Mouse (Mus musculus) right cerebral cortex, postnatal 25 days (tissue): Measurements from ENCODE around the gene Gm20388.

Source experiments
- DNase-seq: peaks from one replicate; pipeline ENCODE4 v3.0.0; 2022

Gene Gm20388

DNA sequence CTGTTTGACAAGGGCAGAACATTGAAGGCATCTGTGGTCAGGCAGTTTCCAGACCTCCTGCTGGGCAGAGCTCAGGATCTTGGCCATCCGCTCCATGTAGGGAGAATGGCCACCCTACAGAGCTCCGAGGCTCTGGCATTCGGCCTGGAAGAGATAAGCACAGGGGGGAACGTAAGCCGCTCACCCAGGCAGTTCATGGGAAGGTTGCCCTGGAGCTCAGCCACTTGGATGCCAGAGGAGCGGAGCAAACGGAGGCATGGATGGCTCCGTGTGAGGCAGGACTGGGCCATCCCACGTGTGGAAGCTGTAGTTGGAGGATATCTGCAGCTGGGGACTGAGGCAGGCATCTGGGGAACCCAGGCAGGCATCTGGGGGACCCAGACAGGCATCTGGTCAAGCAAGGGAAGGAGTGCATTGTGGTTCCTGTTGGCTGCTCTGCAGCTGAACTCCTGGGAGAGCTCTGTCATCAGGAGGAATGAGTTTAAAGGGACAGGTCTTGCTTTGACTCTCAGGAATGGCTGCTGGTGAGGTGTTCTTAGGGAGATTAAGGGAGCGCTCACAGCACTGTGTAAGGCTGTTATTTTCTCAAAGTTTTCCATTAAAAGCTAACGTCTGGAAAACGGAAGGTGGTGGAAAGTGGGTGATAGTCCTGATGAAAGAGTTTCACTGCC is 4406.0 kb downstream of the Gm20388 start:
- no peak for DNase-seq

DNA sequence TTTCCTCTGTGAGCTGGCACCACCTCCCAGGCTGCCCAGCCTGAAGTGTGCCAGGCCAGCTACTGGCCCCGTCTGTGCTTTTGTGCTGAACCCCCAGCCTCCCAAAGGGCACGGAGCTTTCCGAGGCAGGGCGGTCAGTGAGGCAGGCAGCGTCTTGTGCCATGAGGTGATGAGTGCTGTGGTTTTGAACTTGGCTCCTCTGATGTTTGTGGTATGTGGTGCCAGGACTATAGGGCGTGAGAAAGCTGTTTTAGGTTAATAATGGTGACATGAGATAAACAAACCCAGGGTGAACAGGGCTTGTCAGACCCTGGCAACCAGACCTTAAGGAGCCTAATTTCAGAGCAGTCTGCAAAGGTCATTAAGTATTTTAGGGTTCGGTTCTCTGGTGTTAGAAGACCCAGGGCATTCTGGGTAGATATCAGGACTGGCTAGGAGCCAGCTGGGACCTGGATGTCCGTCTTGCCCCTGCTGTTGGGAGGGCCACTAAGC is 4406.6 kb downstream of the Gm20388 start:
- DNase-seq = no peak

DNA sequence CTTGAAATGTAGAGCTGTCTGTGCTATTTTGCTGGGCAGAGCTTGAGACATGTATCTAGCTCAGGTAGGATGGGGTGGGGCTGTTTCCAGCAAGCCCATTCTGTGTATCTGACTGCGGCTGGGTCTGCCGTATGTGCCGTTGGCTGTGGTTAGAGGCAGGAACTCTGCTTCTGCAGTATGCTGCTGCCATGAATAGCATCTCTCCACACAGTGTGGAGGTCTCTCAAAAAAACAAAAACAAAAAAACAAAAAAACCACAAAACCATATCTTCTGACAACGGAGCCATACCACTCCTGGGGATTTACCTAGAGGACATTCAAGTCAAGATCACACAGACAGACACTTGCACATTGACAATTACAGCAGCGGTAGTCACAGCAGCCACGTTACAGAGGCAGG is 4407.2 kb downstream of the Gm20388 start:
- DNase-seq = no peak

DNA sequence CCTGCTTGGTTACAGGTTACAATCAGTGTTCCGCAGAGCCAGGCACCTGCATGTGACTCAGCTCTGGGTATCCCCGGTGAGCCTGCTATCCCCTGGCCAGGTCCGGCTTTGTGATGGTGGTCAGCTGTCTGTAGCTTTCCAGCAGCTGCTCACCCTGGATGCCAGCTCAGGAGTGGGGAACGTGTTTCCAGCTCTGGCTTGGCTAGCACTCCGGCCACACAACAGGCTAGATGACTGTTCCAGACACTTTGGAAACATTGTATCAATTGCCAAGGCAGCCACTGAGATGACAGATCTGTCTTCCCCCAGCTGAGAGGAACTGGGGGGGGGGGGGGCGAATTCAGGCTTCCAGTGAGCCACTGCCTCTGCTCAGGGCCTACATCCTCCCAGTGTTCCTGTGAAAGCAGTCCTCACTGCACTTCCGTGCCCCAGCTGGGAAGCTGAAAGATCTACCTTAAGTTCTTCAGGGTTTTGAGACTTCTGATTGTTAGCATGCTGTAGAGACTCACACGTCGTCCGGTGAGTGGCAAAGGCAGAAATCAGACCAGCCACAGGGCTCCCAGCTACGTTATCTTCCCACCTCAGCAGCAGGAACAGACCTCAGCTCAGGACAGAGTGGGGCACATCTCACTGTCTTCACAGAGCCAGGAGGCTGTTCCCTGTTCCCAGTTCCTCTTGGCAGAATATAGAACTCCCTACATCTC is 4408.1 kb downstream of the Gm20388 start:
- no peak for DNase-seq

DNA sequence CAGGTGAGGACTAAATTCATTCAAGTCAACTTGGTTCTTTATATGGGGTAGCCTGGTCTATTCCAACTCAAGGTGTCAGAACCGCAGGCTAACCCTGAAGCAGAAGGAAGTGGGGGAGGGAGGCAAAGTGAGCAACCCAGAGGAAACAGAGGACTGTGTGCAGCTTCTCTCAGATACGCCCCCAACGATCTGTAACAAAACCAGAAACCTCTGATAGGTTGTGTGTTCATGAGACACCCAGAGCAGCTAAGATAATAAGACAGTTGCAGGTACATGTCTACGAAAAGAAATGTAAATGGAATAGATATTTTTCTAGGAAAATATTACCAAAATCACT is 4408.6 kb downstream of the Gm20388 start:
- no peak for DNase-seq

DNA sequence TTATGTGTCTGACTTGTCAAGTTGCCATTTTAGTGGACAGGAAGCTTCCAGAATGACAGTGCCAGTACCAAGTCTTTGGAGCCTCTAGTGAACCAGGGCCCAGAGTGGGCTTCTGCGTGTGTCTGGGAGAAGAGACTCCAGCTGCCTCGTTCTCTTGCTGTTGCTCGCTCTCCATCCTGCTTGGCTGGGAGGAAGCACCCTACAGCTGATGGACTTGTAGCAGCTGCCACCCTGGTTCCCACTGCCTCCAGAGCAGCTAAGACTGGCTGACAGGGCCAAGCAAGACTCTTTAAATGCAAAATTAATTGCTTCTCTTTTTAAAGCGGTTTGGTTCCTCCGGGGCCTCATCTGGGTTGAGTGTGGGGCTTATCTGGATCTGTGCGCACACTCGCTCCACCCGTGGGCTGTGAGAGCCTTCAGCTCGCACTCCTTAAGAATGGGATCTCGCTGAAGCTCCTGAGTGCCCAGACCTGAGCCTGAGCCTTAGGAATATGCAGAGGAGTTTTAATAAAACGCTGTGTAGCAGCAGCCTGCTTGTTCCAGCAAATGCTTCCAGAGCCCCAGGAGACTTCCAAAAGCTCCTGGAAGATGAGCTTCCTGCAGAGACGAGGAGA is 4410.7 kb downstream of the Gm20388 start:
- no peak for DNase-seq

DNA sequence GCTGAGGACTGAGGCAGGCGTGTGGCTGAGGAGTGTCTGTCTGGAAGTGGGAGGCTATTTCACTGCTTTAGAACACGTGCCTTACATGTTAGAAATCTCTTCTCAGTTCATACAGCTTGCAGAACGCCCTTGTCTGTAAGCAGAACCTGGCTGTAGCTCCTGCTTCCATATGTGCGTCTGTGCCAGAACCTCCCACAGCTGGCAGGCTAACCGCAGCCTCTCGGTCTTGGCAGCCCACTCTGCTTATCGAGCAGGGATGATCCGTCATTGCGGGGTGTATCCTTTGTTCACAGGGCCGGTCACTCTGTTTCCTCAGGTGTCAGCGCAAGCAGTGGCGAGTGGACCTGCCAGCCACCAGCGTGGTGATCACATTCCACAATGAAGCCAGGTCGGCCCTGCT is 4412.7 kb downstream of the Gm20388 start:
- DNase-seq = peak; percentile 38

DNA sequence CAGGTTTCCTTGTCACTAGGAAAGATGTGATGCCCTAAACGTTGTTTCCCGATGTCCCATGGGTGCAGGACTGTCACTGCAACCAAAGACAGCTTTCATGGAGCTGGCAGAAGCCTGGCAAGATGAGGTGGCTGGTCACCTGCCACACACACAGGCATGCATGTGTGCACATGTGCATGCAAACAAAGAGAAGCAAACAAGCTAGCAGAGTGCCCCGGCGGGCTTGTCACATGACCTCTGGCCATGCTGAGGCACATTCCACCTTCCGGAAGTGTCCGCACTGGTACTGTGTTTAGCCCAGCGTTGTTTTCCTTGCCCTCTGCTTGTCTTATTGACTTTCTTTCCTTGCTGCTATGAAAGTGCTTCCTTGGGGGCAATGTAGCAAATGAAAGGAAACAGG is 4417.6 kb downstream of the Gm20388 start:
- DNase-seq = no peak

DNA sequence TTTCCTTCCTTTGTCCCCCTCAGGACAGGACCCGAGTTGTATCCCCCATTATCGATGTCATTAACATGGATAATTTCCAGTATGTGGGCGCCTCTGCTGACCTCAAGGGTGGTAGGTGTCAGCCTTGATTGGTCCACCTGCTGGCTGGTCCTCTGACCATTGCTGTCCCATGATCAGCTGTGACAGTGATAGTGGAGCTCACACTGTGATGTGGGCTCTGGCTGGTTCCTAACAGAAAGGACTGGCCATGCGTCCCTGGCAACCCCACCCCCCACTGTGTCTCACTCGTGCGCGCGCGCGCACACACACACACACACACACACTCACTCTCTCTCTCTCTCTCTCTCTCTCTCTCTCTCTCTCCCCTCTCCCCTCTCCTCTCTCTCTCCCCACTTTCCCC is 4419.0 kb downstream of the Gm20388 start:
- DNase-seq = no peak

DNA sequence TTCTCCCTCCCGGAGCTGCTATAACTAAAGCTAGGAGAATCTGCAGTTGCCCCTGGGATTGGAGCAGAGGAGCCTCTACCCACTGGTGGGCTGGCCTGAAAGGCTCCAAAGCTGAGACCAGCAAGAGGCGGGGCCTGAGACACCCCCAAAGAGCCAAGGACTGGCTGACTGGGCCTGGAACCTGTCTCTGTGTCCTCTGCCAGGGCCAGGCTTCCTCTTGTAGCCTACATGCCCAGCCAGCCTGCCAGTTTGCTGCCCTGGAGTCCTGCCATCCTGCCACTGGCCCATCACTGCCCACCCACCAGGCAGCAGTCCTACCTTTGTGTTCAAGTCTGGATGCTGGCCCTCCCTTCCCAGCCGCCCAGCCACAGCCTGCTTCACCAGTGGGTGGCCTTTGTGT is 4419.8 kb downstream of the Gm20388 start:
- DNase-seq = no peak

DNA sequence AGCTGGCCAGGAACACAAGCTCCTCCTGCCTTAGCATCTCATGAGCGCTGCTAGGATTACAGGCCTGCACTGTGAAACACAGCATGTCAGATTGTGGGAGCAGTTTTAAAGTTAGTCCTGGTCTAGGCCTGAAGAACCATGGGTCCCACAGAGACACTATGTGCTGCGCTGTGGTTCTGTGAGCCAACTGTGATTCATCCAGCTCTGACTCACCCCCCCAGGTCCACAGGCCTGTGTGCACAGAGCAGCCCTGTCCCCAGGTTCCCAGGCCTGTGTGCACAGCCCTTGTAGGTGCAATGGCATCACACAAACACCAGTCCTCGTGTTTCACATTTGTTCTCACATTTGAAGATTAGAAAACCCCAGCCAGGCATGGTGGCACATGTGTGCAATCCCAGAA is 4420.5 kb downstream of the Gm20388 start:
- DNase-seq = no peak

DNA sequence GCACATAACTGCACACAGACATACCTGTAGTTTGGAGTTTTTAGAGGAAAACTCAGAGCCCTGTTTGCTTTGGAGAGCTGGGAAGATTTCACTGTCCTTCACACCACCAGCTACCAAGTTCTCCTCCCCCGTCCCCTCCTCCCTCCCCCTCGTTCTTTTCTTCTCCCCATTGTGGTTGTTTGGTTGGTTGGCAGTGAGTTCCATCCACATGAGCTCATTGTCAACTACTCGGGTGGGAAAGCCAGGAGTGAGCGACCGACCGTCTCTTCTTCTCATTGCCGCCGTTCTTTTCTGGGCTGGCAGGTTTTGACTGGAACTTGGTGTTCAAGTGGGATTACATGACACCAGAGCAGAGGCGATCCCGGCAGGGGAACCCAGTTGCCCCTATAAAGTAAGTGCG is 4421.1 kb downstream of the Gm20388 start:
- no peak for DNase-seq

DNA sequence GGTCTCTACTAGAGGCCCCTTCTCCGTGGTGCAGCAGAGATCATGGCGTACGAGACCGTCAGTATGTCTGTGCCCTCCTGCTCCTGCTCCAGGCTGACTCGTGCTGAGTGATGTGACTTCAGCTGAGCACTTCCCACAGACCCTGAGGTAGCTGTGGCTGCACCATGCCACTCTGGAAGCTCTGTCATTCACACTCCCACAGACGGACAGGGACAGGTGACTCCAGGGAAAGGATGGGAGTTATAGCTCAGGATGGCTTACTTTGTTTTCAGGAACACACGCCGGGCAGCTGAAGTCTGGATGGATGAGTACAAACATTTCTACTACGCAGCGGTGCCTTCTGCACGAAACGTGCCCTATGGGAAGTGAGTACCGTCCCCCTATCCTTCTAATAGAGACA is 4425.7 kb downstream of the Gm20388 start:
- DNase-seq = no peak

DNA sequence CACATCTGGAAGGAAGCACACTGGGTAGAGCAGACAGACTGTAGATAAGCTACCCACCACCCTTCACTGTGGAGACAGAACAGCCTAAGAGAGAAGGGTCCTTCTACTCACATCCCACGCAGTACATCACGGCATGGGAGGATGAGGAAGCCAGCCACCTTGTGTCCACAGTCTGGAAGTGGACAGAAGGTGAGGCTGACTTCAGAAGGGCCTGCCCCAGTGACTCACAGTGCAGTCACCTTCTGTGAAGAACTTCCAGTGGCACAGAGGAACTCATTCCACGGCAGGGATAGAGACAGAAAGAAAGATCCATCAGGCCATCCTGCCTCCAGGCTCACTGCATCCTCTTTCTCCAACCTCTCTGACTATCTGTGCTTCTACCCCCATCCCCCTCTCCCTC is 4429.1 kb downstream of the Gm20388 start:
- DNase-seq = no peak

DNA sequence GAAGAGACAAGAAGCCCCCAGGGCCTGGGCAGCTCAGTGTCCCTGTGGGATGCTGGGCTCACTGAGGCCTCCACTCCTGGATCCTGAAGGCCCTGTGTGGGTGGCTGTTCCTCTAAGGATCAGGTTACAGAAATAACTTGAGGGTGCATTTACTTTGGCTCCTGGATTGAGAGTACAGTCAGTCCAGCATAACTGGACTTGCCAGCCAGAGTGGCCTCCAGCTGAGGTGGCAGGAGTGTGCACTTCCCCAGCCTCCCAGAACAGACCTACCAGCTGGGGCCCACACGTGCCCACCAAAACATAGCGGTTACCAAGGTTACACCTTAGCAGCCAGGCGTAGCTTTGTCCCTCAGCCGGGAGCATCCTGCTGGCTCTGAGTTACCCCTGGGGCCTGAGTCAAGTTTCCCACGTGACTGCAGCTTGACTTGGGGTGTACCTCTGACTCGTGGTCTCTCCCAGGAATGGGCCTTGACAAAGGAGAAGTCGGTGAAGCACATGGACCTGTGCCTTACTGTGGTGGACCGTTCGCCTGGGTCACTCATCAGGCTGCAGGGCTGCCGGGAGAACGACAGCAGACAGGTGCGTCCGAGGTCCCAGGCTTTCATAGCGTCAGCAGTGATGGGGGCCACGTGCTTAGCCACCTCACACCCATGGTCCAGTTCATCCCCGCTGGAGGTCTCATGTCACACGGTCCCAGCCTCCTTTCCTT is 4429.9 kb downstream of the Gm20388 start:
- no peak for DNase-seq

DNA sequence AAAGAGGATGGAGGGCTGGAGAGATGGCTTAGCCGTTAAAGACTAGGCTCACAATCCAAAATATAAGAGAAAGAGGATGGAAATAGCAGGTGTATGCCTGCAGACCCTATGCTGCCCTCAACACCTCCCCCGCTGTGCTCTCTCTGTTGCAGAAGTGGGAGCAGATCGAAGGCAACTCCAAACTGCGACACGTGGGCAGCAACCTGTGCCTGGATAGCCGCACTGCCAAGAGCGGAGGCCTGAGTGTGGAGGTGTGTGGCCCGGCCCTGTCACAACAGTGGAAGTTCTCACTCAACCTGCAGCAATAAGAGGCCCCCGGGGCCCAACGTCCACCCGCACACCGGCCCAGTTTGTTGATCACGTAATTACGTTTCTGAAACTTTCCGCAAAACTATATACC is 4432.5 kb downstream of the Gm20388 start:
- no peak for DNase-seq

DNA sequence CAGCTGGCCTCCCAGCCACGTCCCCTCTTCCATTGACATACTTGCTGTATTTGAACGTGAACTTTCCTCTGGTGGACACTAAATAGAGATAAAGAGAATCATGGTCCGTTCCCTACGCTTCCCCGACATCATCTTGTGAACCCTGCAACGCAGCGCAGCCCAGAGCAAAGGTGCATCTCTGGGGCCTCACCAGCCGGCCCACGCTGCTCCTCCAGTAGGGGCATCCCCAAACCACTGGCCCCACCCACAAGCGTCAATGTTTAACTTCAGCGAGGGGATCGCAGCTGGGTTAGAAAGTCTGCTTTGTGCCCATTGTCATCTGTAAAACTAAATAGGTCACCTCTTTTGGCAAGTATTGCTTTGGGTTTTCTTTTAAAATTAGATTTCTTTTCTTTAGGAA is 4433.4 kb downstream of the Gm20388 start:
- no peak for DNase-seq

DNA sequence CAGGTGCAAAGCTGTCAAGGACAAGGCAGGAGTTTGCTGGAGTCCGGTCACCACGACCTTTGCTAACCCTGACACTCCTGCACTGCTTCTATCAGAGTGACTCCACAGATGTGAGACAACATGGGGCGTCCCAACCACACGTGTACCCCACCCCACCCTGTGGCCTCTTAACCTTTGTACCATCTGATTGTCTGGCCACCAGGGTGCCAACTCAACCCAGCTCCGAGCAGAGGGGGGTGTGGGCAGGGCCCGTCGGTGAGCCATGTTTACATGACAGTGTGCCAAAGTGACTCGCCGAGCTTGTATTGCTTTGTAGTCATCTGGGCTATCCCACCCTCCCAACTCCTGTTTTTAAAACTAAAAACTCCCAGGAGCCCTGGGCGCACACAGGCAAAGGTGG is 4434.5 kb downstream of the Gm20388 start:
- no peak for DNase-seq

DNA sequence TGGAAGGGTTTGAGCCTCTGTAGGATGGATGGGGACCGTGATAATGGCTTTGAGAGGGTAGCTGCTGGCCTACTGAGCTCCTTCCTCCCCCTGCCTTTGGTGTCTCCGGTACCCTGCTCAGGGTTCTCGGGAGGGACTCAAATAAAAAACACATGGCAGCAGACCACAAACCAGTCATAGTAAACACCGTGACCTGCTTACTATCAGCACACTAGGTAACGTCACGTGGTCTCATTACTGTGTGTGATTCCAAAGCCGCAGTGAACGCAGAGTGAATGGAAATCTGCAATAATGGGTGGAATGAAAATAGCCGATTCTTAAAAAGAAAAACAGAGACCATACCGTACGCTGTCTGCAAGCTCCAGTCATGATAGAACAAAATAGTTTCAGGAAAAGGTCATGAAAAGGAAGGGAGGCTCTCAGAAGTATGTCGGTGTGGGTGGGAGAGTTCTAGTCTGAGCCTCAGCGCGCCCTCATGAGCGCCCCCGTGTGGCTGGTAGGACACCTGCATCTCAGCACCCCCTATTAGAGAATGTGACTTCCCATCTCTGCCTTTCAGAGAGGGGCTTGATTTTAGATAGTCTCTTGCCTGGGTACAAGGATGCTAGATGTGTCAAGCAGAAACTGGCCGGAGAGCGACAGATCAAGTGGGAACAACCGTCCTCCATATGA is 4436.3 kb downstream of the Gm20388 start:
- peak; percentile 44 for DNase-seq

DNA sequence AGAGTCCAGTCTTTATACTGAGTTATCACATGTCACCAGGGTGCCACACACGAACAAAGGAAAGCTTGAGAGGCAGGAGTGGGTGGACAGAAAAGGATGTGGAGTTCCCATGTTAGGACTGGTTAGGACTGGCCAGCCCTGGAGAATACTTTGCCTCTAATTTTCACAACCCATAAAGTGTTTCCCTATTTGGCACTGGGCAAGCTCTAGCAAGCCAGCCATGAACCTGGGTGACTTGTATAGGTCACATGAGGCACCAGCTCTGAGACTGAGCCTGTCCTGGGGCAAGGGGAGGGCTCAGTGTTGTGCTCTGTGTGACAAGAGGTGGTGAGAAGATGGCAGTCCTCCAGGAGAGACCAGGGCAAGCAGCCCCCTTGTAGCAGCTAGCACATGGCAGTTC is 4437.4 kb downstream of the Gm20388 start:
- no peak for DNase-seq

DNA sequence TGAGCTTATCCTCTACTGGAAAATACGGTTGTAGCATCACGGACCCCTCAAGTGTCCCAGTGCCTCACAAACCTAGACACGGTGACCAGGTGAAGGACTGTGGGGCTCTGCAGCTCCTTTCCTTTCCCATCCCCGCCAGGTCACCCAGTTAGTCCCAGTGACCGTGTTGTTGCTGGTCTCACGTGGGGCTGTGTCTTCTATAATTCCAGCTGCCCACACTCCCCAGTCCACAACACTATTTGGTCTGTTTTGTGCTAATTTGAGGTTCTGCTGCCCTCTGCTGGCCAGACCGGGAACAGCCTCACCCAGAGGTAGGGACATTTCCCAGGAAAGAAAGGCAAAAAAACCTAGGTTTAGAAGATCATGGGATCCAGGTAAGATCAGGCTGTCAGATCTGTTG is 4439.0 kb downstream of the Gm20388 start:
- DNase-seq = peak; percentile 80

DNA sequence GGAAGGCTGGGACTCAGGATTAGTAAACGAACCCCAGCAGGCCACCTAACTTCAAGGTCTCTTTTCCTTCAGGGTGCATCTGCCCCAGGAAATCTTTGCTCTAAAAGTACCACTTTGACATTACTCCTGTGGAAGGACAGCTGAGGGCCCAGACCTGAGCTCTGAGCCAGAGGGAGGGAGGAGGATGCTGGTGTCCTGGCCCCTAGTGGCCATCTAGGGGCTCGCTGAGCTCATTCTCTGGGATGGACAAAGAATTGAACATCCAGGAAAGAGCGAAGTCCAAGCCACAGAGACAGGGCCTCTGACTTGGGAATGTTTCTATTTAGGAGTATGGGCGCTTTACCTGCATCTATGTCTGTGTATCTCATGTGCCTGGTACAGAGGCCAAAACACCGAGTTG is 4441.0 kb downstream of the Gm20388 start:
- DNase-seq = no peak

DNA sequence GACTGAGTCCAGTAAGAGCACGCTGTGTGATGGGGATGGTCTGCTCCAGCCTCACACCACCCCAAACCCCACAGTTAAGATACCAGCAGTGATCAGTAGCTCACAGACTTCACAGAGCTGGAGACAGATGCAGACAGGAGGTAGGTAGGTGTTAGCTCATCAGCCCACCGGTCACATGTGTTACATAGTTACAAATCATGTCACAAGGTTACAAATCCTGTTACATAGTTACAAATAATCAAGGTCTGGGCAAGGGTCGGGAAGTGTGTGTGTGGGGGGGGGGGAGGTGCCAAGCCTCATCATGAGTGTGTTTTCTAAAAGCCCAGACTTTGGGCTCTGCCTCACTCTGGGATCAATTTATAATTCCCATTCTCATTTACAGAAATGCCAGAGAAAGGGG is 4450.3 kb downstream of the Gm20388 start:
- DNase-seq = no peak
